Mouse (Mus musculus) left cerebral cortex, adult 6 months (tissue): Measurements from ENCODE around the gene Gm3269. TPM values are rescaled to one million over a fixed set of nuclear protein-coding genes. Genes with fewer than 3 reads are reported as not detected.

Experiments used
- long read RNA-seq, 2 experiments: library from polyadenylated mRNA; unstranded; transcript quantifications; one replicate each; pipeline ENCODE4 v2.0.0; 2019 to 2020
- polyA plus RNA-seq: library from polyadenylated mRNA; unstranded; fragments of <200 nt; fragmentation: Nextera tagmentation; gene quantifications from 2 replicates; pipeline ENCODE4 v1.2.3, GENCODE M21; 2021

The Gm3269 gene
- not detected in 2 replicates for polyA plus RNA-seq
- long read RNA-seq, experiment 1: 0 reads
- long read RNA-seq, experiment 2: 0 reads

GRCm38 (mm10) chr14:4837806-4838205 lies at the start of gene Gm3269:
Gm3269 (plus strand) TSS chr14:4838106.

GRCm38 (mm10) chr14:4855299-4855980 lies 17.5 kb downstream of the Gm3269 start, which contains the start of gene Gm3264:
Gm3264 (plus strand) TSS chr14:4855576.

GRCm38 (mm10) chr14:4892116-4892515 lies 54.2 kb downstream of the Gm3269 start, which contains the start of gene Gm3278:
Gm3278 (plus strand) TSS chr14:4892416.

Other genes with a start within 250 kb of the Gm3269 start
- gene Gm8159, start 205.8 kb upstream of the Gm3269 start, polyA plus RNA-seq: not detected in 2 replicates
- gene Gm3239, start 173.9 kb upstream of the Gm3269 start, polyA plus RNA-seq: 0.25 and 0.49 TPM in 2 replicates
- gene Gm7876, start 128.9 kb upstream of the Gm3269 start, polyA plus RNA-seq: not detected in 2 replicates
- 0.30 and 0.39 TPM in 2 replicates for gene Gm3252, start 111.3 kb upstream of the Gm3269 start, polyA plus RNA-seq
- gene Gm9602, start 61.8 kb upstream of the Gm3269 start, polyA plus RNA-seq: not detected in 2 replicates
- 0.23 TPM in 1 of 2 replicates, not detected in the other for gene Gm3264, start 17.5 kb downstream of the Gm3269 start, polyA plus RNA-seq
- gene Gm3278, start 54.3 kb downstream of the Gm3269 start, polyA plus RNA-seq: not detected in 2 replicates
- gene Gm8297, start 145.8 kb downstream of the Gm3269 start, polyA plus RNA-seq: not detected in 2 replicates
- not detected in 2 replicates for gene Gm3298, start 177.8 kb downstream of the Gm3269 start, polyA plus RNA-seq
- not detected in 2 replicates for gene 4930555G01Rik, start 212.5 kb downstream of the Gm3269 start, polyA plus RNA-seq
- 1.3 and 1.5 TPM in 2 replicates for gene Gm8281, start 232.9 kb downstream of the Gm3269 start, polyA plus RNA-seq